Mouse (Mus musculus) layer of hippocampus, adult 2 months (tissue): ENCODE measurements at regions not wholly inside any gene's neighbourhood (a gene's known extent, or its start where the extent isn't known, plus 50 kb on each side); places are given as distances from the start of the nearest gene placed in this dataset.

ENCODE experiments used
- DNase-seq, 2 experiments: peaks; one replicate each; pipeline ENCODE4 v3.0.0; 2022; ENCODE audit warnings: low spot score in 2 of 2
- H3K27ac ChIP-seq: fragments of 200-600 bp; 2 replicates; pipeline ENCODE4 v1.8.1; 2022
- H3K4me3 ChIP-seq: fragments of 200-600 bp; 2 replicates; pipeline ENCODE4 v1.8.1; 2022; ENCODE audit warnings: mild to moderate bottlenecking
- CTCF ChIP-seq: fragments of 200-600 bp; conservative IDR thresholded peaks from 2 replicates; pipeline ENCODE4 v1.8.1; 2022; ENCODE audit warnings: antibody characterized with exemption, mild to moderate bottlenecking, moderate library complexity

- no peak overlapping the region for H3K27ac ChIP-seq
- no peak for TF ChIP-seq CTCF
- DNase-seq: no peak
- H3K4me3 ChIP-seq: no peak overlapping the region
Measured at GRCm38 (mm10) chr9:85414391-85414790, 87.2 kb upstream of the Tent5a start.

GRCm38 (mm10) chr9:85413813-85414212 is 86.7 kb upstream of the Tent5a start:
- DNase-seq: no peak
- TF ChIP-seq CTCF: no peak
- H3K4me3 ChIP-seq: no peak overlapping the region
- no peak overlapping the region for H3K27ac ChIP-seq

DNA sequence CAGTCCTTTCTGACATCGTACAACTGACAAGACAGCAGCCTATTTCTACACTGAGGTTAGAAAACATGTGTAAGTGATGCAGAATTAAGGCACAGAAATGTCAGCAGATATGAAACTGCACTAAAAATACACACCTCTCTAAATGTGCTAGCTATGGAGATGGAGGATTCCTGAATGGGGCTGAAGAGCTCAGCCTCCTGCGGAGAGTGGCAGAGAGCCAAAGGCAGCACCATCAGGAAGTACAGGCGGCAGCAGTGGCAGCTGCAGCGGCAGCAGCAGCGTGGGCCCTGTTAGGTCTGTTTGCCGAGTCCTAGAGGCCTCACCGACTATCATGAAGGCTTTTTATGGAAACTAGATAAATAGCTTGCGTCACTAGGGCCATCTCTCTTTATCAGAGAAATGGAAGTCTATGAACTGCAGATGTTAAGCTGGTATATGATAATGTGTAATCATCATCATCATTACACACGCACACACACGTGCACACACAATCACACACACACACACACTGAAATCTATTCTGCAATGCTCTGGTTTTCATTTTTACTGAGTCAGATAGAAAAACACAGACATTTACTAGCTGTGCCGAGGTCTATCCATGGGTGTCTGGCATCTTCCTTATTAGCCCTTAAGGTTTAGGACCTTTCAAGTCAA is 83.6 kb upstream of the Tent5a start:
- TF ChIP-seq CTCF: no peak
- peak; percentile 70 to 73 for DNase-seq
- Histone ChIP-seq H3K27ac (no peak overlapping the region), H3K4me3 (no peak overlapping the region)

DNA sequence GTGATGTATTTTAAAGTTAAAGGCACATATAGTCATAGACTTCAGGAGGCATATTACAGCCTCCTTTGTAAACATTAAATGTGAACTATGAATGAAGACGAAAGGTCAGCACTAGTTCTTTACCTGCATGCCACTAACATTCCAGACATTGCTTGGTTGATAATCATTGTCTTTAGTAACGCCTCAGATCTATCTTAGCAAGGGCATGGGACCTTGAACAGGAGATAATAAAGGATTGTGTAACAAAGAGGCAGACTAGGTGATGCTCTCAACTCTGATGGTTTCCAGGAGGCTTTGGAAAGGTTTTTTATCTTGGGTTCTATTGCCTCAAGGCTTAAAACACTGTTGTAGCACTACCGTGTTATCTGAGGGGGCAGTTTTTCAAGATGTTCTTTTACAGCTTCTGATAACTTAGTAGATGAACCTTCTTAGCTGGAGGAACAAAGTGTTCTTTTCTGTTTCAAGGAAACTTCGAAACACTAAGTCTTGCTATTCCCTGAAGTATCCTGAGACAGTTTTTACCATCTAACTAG is 82.9 kb upstream of the Tent5a start:
- Histone ChIP-seq H3K27ac (no peak overlapping the region), H3K4me3 (no peak overlapping the region)
- no peak for DNase-seq
- no peak for TF ChIP-seq CTCF

DNA sequence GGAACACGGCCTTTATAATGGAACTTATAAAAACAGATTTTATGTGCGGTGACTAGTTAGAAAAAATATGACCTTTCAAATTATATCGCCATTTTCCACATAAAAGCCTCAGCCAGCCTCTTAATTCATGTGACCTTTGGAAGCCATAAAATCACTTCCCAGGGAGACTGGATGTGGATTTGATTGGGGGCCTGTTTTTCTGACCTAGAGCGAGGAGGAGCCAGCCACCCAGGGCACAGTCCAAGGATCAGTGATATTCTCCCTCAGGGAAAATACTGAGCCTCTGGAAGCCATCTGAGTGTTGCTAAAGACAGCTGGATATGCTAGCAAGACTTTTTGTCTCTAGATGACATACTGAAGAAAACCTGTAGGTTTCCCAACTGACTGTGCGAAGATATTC is 81.3 kb upstream of the Tent5a start:
- DNase-seq: no peak
- Histone ChIP-seq H3K4me3 (no peak overlapping the region), H3K27ac (no peak overlapping the region)
- TF ChIP-seq CTCF: no peak

- DNase-seq: no peak
- Histone ChIP-seq H3K27ac (no peak overlapping the region), H3K4me3 (no peak overlapping the region)
- no peak for TF ChIP-seq CTCF
Measured at GRCm38 (mm10) chr9:85407592-85407991, 80.4 kb upstream of the Tent5a start.

DNA sequence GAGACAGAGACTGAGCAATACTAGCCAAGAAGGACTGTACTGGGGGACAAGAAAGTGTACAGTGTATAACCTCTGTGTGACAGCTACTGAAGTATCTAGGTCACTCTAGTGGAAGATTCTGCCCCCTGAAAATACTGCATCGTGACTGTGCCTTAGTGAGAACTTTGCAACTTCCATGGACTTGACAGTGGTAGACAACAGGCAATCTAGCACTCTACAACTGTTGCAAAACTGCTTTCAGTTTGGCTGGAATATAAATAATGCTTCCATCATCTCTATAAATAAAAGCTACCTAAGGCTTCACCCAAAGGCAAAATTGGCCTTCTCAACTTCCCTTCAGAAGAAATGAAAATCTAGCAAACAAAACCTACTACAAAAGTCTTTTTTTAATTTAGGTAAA is 74.6 kb upstream of the Tent5a start:
- DNase-seq: no peak
- TF ChIP-seq CTCF: no peak
- Histone ChIP-seq H3K27ac (no peak overlapping the region), H3K4me3 (no peak overlapping the region)

DNA sequence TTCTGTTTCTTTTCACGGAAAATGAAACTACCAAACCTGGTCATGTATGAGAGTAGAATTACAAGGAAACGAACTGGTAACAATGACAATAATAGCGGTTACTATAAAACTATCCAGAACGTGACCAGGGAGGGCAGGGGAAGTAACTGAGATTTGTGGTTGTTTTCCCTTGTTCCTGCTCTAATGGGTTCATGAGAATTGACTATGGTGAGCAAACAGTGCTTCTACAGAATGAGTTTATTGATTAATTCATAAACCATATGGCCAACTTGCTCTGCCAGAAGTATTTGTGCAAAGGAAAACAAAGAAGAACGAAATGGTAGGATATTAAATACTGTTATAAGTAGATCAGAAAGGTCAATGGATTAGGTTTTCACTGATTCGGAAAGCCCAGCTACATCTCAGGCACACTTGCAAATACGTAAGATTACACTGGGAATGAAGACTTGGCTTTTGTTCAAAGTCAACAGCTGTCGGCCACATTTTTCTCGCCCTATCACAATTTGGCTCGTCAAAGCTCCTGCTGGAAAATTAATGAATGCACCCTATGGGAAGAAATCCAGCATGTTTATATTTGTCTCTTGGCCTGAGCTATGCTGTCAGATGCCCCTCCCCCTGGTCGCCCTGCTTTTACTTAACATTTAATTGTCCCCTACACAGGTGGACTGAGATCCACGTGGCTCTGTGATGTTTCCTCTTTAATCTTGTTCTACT is 73.6 kb upstream of the Tent5a start:
- no peak overlapping the region for H3K27ac ChIP-seq
- peak in 1 of 2 experiments; percentile 9 for DNase-seq
- H3K4me3 ChIP-seq: no peak overlapping the region
- no peak for TF ChIP-seq CTCF

- Histone ChIP-seq H3K27ac (no peak overlapping the region), H3K4me3 (no peak overlapping the region)
- no peak for DNase-seq
- TF ChIP-seq CTCF: no peak
Measured at GRCm38 (mm10) chr9:85394975-85395374, 67.8 kb upstream of the Tent5a start.

GRCm38 (mm10) chr9:85391283-85391682 is 64.1 kb upstream of the Tent5a start:
- H3K4me3 ChIP-seq: no peak overlapping the region
- H3K27ac ChIP-seq: no peak overlapping the region
- no peak for TF ChIP-seq CTCF
- no peak for DNase-seq

- no peak for DNase-seq
- no peak overlapping the region for H3K4me3 ChIP-seq
- no peak for TF ChIP-seq CTCF
- no peak overlapping the region for H3K27ac ChIP-seq
Measured at GRCm38 (mm10) chr9:85388775-85389393, 61.7 kb upstream of the Tent5a start.

GRCm38 (mm10) chr9:85382413-85382812 is 55.3 kb upstream of the Tent5a start:
- TF ChIP-seq CTCF: no peak
- no peak overlapping the region for H3K27ac ChIP-seq
- no peak overlapping the region for H3K4me3 ChIP-seq
- no peak for DNase-seq

DNA sequence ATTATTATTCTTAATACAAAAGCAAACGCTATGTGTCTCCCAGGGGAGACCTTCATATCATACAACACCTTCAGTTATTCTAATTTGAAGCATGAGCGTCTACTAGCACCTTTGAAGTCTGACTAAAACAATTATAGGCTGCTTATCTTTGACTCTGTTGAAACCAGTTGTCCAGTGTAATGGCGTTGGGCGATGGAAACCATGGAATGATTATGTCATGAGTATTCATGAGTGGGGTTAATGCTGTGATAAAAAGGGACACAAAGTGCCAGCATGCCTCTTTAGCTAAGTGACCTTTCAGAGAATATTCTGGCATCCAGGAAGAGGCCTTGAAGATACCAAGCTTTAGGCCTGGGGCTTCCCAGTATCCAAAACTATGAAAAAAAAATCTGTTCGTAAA is 53.6 kb upstream of the Tent5a start:
- H3K27ac ChIP-seq: no peak overlapping the region
- H3K4me3 ChIP-seq: no peak overlapping the region
- no peak for DNase-seq
- no peak for TF ChIP-seq CTCF

DNA sequence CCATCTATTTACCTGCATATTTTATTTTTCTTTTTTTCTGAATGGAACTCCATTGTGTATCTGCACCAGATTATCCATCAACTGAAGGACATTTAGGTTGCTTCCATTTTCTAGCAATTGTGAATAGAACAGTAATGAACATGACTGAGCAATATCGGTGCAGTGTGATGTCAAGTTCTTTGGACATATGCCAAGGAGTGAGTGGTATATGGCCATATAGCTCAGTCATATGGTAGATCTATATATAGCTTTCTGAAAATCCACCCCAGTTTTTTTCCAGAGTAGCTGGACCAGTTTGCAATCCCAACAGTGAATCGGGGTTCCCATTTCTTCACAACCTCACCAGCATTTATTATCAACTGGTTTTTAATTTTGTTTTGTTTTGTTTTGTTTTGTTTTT is 52.0 kb upstream of the Tent5a start:
- no peak for TF ChIP-seq CTCF
- Histone ChIP-seq H3K27ac (no peak overlapping the region), H3K4me3 (no peak overlapping the region)
- DNase-seq: no peak
